Comparison of ENCODE assay signal across 17 mouse cellular contexts in the genomic region with DNA sequence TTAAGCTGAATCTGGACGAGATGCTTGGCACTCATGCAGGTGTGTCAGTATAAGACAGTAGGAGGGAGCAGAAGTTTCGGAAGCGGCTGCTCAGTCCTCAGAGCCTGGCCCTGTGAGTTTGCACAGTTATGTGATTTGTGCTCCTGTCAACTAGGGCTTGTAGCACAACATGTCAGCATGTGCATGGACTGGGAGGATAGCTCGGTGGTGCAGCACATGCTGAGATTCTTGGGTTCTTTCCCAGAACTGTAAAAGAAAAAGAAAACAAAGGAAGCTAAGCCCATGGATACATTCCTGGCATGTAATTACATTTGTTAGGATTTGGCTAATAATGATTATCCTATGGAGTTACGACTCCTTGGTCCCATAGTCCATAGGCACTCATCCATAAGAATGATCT. TPM values are rescaled to one million over a fixed set of nuclear protein-coding genes. Genes with fewer than 3 reads are reported as not detected.
"Had no signal": no experiment of that assay in that cellular context is flagged by ENCODE, and none has a peak within 500 bp of the region (broad histone marks: within the 10 kb centered on the region; RNA-seq: fewer than 3 reads in every experiment).

No protein-coding gene starts in this region.

- H3K4me1 ChIP-seq: limb, embryonic 10.5 days; liver, embryonic 15.5 days; midbrain, embryonic 13.5 days; neural tube, embryonic 12.5 days had no signal

- H3K27me3 ChIP-seq: liver, embryonic 15.5 days; midbrain, embryonic 13.5 days; neural tube, embryonic 12.5 days had no signal

- ATAC-seq: lung, postnatal 0 days; midbrain, embryonic 13.5 days had no signal

- H3K9me3 ChIP-seq: limb, embryonic 10.5 days; liver, embryonic 15.5 days; midbrain, embryonic 13.5 days; neural tube, embryonic 12.5 days had no signal

- H3K9ac ChIP-seq: liver, embryonic 15.5 days; midbrain, embryonic 13.5 days; neural tube, embryonic 12.5 days had no signal

- H3K4me3 ChIP-seq: layer of hippocampus, adult 2 months; left cerebral cortex, adult 2 months; limb, embryonic 10.5 days; liver, embryonic 15.5 days; midbrain, embryonic 13.5 days; neural tube, embryonic 12.5 days had no signal

- H3K4me2 ChIP-seq: liver, embryonic 11.5 days; liver, embryonic 15.5 days; midbrain, embryonic 13.5 days; neural tube, embryonic 12.5 days had no signal

- DNase-seq: kidney, postnatal 10 days; kidney, postnatal 4 days; lung, adult 2 months; lung, postnatal 36 days; thymus, postnatal 4 days had no signal

- H3K27ac ChIP-seq: layer of hippocampus, adult 2 months; left cerebral cortex, adult 2 months; limb, embryonic 10.5 days; liver, embryonic 15.5 days; midbrain, embryonic 13.5 days; neural tube, embryonic 12.5 days; stomach, postnatal 0 days had no signal

RNA-seq across cellular contexts. Expression of a gene that starts 46.5 kb away (rescaled TPM):
- total RNA-seq: megakaryocyte progenitor cell, adult 5-6 weeks; monocyte, adult 5-6 weeks; neutrophil, adult 5-6 weeks had no signal
